ENCODE assay signal across 8 mouse cellular contexts in genomic region chr8:123514781-123515539, GRCm38 (mm10). TPM values are rescaled to one million over a fixed set of nuclear protein-coding genes. Genes with fewer than 3 reads are reported as not detected.
A peak's percentile ranks its signal among the peaks of the same experiment; 100 is the strongest.
DNase-seq lines count a peak whose midpoint lies in the region; ATAC-seq lines count a peak whose summit lies in the region.

Dbndd1 (minus strand) TSS chr8:123515463.

- under 1% methylated on average over 48 of the region's 63 CpGs for WGBS in kidney, embryonic 14.5 days
- 0% methylated on average over 56 of the region's 63 CpGs for WGBS in kidney, embryonic 15.5 days
- under 1% methylated on average over 47 of the region's 63 CpGs for WGBS in neural tube, embryonic 11.5 days

- ATAC-seq in kidney, embryonic 14.5 days (ENCODE audit: low FRiP score, low TSS enrichment), result peak; percentile 67
- peak; percentile 59 for ATAC-seq in kidney, embryonic 15.5 days (replicated peaks; ENCODE audit: low FRiP score)
- peak; percentile 57 for ATAC-seq in neural tube, embryonic 11.5 days (ENCODE audit: insufficient read depth, low FRiP score, low TSS enrichment)

- peak within 1 kb of the TSS; percentile 70 for H3K4me3 ChIP-seq in kidney, embryonic 14.5 days (ENCODE audit: low read length)
- H3K4me3 ChIP-seq in kidney, embryonic 15.5 days (replicated peaks), result peak within 1 kb of the TSS; percentile 59
- H3K4me3 ChIP-seq in neural tube, embryonic 11.5 days (ENCODE audit: low read depth, low read length), result peak within 1 kb of the TSS; percentile 56

- DNase-seq in kidney, adult 9 months, result no peak
- DNase-seq in cerebellum, adult 9-10 months, result peak; percentile 54
- DNase-seq in gastrocnemius, postnatal 10 days, result peak; percentile 51
- DNase-seq in liver, result peak; percentile 58
- DNase-seq in neural tube, embryonic 11.5 days (ENCODE audit: low spot score), result peak; percentile 82
- DNase-seq in thymus, postnatal 0 days (ENCODE audit: low spot score), result peak; percentile 75

- H3K36me3 ChIP-seq in kidney, embryonic 14.5 days (ENCODE audit: control insufficient read depth, insufficient read depth, low read length), result no peaks in the 10 kb centered on the region
- peaks cover 1% of the 10 kb centered on the region for H3K36me3 ChIP-seq in kidney, embryonic 15.5 days
- H3K36me3 ChIP-seq in neural tube, embryonic 11.5 days (ENCODE audit: control insufficient read depth, insufficient read depth, low read length), result no peaks in the 10 kb centered on the region

- H3K9me3 ChIP-seq in kidney, embryonic 14.5 days (ENCODE audit: control insufficient read depth, low read length), result no peaks in the 10 kb centered on the region
- H3K9me3 ChIP-seq in kidney, embryonic 15.5 days (replicated peaks), result no peaks in the 10 kb centered on the region
- H3K9me3 ChIP-seq in neural tube, embryonic 11.5 days (ENCODE audit: control insufficient read depth, low read length), result no peaks in the 10 kb centered on the region

- H3K27ac ChIP-seq in kidney, embryonic 14.5 days (ENCODE audit: low read depth, low read length), result no peak within 1 kb of the TSS
- H3K27ac ChIP-seq in kidney, embryonic 15.5 days, result no peak within 1 kb of the TSS
- H3K27ac ChIP-seq in neural tube, embryonic 11.5 days (ENCODE audit: low read depth, low read length), result peak within 1 kb of the TSS; percentile 42

- peaks cover 31% of the 10 kb centered on the region for H3K27me3 ChIP-seq in kidney, embryonic 14.5 days (ENCODE audit: control insufficient read depth, insufficient read depth, low read length)
- peaks cover 53% of the 10 kb centered on the region for H3K27me3 ChIP-seq in kidney, embryonic 15.5 days
- no peaks in the 10 kb centered on the region for H3K27me3 ChIP-seq in neural tube, embryonic 11.5 days (ENCODE audit: control insufficient read depth, insufficient read depth, low read length)

- H3K9ac ChIP-seq in kidney, embryonic 14.5 days (ENCODE audit: low read depth, low read length), result peak within 1 kb of the TSS; percentile 55
- peak within 1 kb of the TSS; percentile 46 for H3K9ac ChIP-seq in kidney, embryonic 15.5 days
- H3K9ac ChIP-seq in neural tube, embryonic 11.5 days (ENCODE audit: low read length), result peak within 1 kb of the TSS; percentile 80

- peaks cover 15% of the 10 kb centered on the region; the same call in 1 of the 2 replicates for H3K4me1 ChIP-seq in kidney, embryonic 14.5 days (ENCODE audit: control insufficient read depth, insufficient read depth, low read length)
- H3K4me1 ChIP-seq in kidney, embryonic 15.5 days, result peaks cover 30% of the 10 kb centered on the region
- 0 out of 2 replicates have a peak, but pooled peaks cover 7% of the 10 kb centered on the region for H3K4me1 ChIP-seq in neural tube, embryonic 11.5 days (ENCODE audit: control insufficient read depth, insufficient read depth, low read length)

- H3K4me2 ChIP-seq in kidney, embryonic 14.5 days (replicated peaks; ENCODE audit: low read depth, low read length), result peak within 1 kb of the TSS; percentile 98
- H3K4me2 ChIP-seq in kidney, embryonic 15.5 days, result peak within 1 kb of the TSS; percentile 91
- H3K4me2 ChIP-seq in neural tube, embryonic 11.5 days (ENCODE audit: low read depth), result peak within 1 kb of the TSS; percentile 53

RNA-seq across cellular contexts. Expression of gene Dbndd1, which starts in this region (rescaled TPM):
- polyA plus RNA-seq in kidney, embryonic 14.5 days (2014; fragmentation: Nextera tagmentation; extraction: Ambion mirVana), result 3.4 and 4.8 TPM in 2 replicates
- under 1 TPM; 0.14 to 0.18 TPM for total RNA-seq in gastrocnemius, postnatal 10 days (2021)
- polyA plus RNA-seq in kidney, embryonic 15.5 days (2015; fragmentation: Nextera tagmentation; extraction: Ambion mirVana), result 4.1 and 4.2 TPM in 2 replicates
- polyA plus RNA-seq in neural tube, embryonic 11.5 days (2014; fragmentation: Nextera tagmentation; extraction: Ambion mirVana), result 38.6 and 46.3 TPM in 2 replicates
- 1.4 and 1.8 TPM in 2 replicates for polyA plus RNA-seq in thymus, postnatal 0 days (2015; fragmentation: Nextera tagmentation; extraction: Ambion mirVana)

Comparison
In these comparisons a context has a peak if more than half of its experiments do, and no peak if none do; other contexts are left out.
1. Peak in DNase-seq in gastrocnemius, postnatal 10 days; RNA of the gene not detected or under 1 TPM.